Mouse (Mus musculus) CH12.LX (cell line): ENCODE measurements around the gene Diras2. TPM values are rescaled to one million over a fixed set of nuclear protein-coding genes. Genes with fewer than 3 reads are reported as not detected.

Source experiments
- DNase-seq: peaks from one replicate; pipeline ENCODE4 v3.0.0-alpha.2; 2013; ENCODE audit errors: extremely low read depth
- H3K27ac ChIP-seq: 2 replicates; pipeline ENCODE4 v1.5.1; 2012; ENCODE audit warnings: low read depth, mild to moderate bottlenecking, control low read depth, moderate library complexity; ENCODE audit not compliant: insufficient read depth
- H3K27me3 ChIP-seq: replicated peaks from 2 replicates; pipeline ENCODE3; 2012; ENCODE audit warnings: inconsistent platforms
- H3K36me3 ChIP-seq, 2 experiments: replicated peaks in 1 of 2; 2 replicates each; pipeline versions ENCODE3 to v1.6.1; 2012; ENCODE audit warnings: inconsistent platforms in 1 of 2, low read length in 1 of 2, mild to moderate bottlenecking in 1 of 2, mixed read lengths in 1 of 2, moderate library complexity in 1 of 2; ENCODE audit not compliant: control insufficient read depth in 1 of 2, insufficient read depth in 1 of 2
- H3K4me1 ChIP-seq, 2 experiments: 2 replicates each; pipeline ENCODE4 v1.6.1; 2012; ENCODE audit warnings: inconsistent platforms in 1 of 2, moderate library complexity in 1 of 2; ENCODE audit not compliant: insufficient read depth in 2 of 2, control insufficient read depth in 1 of 2
- H3K4me2 ChIP-seq: 2 replicates; pipeline ENCODE4 v1.6.1; 2012; ENCODE audit warnings: low read depth, mild to moderate bottlenecking, control low read depth; ENCODE audit not compliant: poor library complexity, insufficient read depth, severe bottlenecking
- H3K4me3 ChIP-seq, 3 experiments: fragments of 150-350 bp in 1 of 3; sonication (generic) in 1 of 3; replicated peaks in 1 of 3; 2 replicates each; pipeline versions ENCODE3 to v1.5.1; 2011 to 2012; ENCODE audit warnings: low read depth in 2 of 3, low read length in 2 of 3, mild to moderate bottlenecking in 2 of 3, moderate library complexity in 2 of 3, control low read depth in 1 of 3, improper control_type of control experiment in 1 of 3, inconsistent platforms in 1 of 3, mixed read lengths in 1 of 3; ENCODE audit not compliant: poor library complexity in 1 of 3
- H3K79me2 ChIP-seq: replicated peaks from 2 replicates; pipeline ENCODE4 v1.6.1; 2012; ENCODE audit warnings: mild to moderate bottlenecking, moderate library complexity; ENCODE audit not compliant: control insufficient read depth, poor library complexity, insufficient read depth, severe bottlenecking; ENCODE audit errors: extremely low read depth
- H3K9ac ChIP-seq: 2 replicates; pipeline ENCODE4 v1.6.1; 2012; ENCODE audit warnings: low read depth, mild to moderate bottlenecking, control low read depth, moderate library complexity; ENCODE audit not compliant: insufficient read depth
- H3K9me3 ChIP-seq: replicated peaks from 2 replicates; pipeline ENCODE3; 2012; ENCODE audit warnings: low read length, inconsistent platforms, mixed read lengths
- BHLHE40 ChIP-seq: IDR thresholded peaks from 2 replicates; pipeline ENCODE4 v1.6.1; 2011; ENCODE audit warnings: mild to moderate bottlenecking, low read depth, low read length, improper control_type of control experiment
- CHD1 ChIP-seq: IDR thresholded peaks from 2 replicates; pipeline ENCODE4 v1.6.1; 2012; ENCODE audit warnings: low read depth, low read length, improper control_type of control experiment, inconsistent platforms
- CHD2 ChIP-seq: IDR thresholded peaks from 2 replicates; pipeline ENCODE4 v1.6.1; 2011; ENCODE audit warnings: low read length, improper control_type of control experiment
- CTCF ChIP-seq, 2 experiments: IDR thresholded peaks in 1 of 2; conservative IDR thresholded peaks in 1 of 2; 2 replicates each; pipeline ENCODE4 v1.5.1; 2011 to 2012; ENCODE audit warnings: low read depth in 2 of 2, low read length in 2 of 2, improper control_type of control experiment in 1 of 2, inconsistent platforms in 1 of 2, mild to moderate bottlenecking in 1 of 2, moderate library complexity in 1 of 2
- ELF1 ChIP-seq: IDR thresholded peaks from 2 replicates; pipeline ENCODE4 v1.6.1; 2014; ENCODE audit warnings: low read depth, mild to moderate bottlenecking, inconsistent platforms, low read length, improper control_type of control experiment
- EP300 ChIP-seq: IDR thresholded peaks from 2 replicates; pipeline ENCODE4 v1.6.1; 2011; ENCODE audit warnings: low read length, improper control_type of control experiment
- ETS1 ChIP-seq: conservative IDR thresholded peaks from 2 replicates; pipeline ENCODE4 v1.6.1; 2012; ENCODE audit warnings: low read depth, mild to moderate bottlenecking, inconsistent platforms, low read length, improper control_type of control experiment, moderate library complexity
- GABPA ChIP-seq: IDR thresholded peaks from 2 replicates; pipeline ENCODE4 v1.6.1; 2012; ENCODE audit warnings: low read depth, low read length, improper control_type of control experiment, inconsistent platforms; ENCODE audit not compliant: insufficient replicate concordance
- HCFC1 ChIP-seq: IDR thresholded peaks from 2 replicates; pipeline ENCODE4 v1.6.1; 2012; ENCODE audit warnings: low read depth, mild to moderate bottlenecking, inconsistent platforms, low read length, improper control_type of control experiment
- IRF4 ChIP-seq: IDR thresholded peaks from 2 replicates; pipeline ENCODE4 v1.6.1; 2014; ENCODE audit warnings: low read depth, mild to moderate bottlenecking, inconsistent platforms, low read length, improper control_type of control experiment
- JUN ChIP-seq: IDR thresholded peaks from 2 replicates; pipeline ENCODE4 v1.6.1; 2011; ENCODE audit warnings: low read depth, mild to moderate bottlenecking, low read length, improper control_type of control experiment, moderate library complexity; ENCODE audit not compliant: insufficient read depth
- KAT2A ChIP-seq: IDR thresholded peaks from 2 replicates; pipeline ENCODE4 v1.6.1; 2012; ENCODE audit warnings: low read length, improper control_type of control experiment, inconsistent platforms; ENCODE audit not compliant: insufficient replicate concordance
- MAFK ChIP-seq: IDR thresholded peaks from 2 replicates; pipeline ENCODE4 v1.6.1; 2011; ENCODE audit warnings: low read length, improper control_type of control experiment; ENCODE audit not compliant: insufficient replicate concordance
- MAX ChIP-seq: IDR thresholded peaks from 2 replicates; pipeline ENCODE4 v1.6.1; 2011; ENCODE audit warnings: low read length, improper control_type of control experiment
- MAZ ChIP-seq: IDR thresholded peaks from 2 replicates; pipeline ENCODE4 v1.6.1; 2012; ENCODE audit warnings: low read depth, mild to moderate bottlenecking, inconsistent platforms, low read length, improper control_type of control experiment, moderate library complexity
- MEF2A ChIP-seq: IDR thresholded peaks from 2 replicates; pipeline ENCODE4 v1.6.1; 2014; ENCODE audit warnings: low read depth, mild to moderate bottlenecking, inconsistent platforms, low read length, improper control_type of control experiment, borderline replicate concordance
- MXI1 ChIP-seq: IDR thresholded peaks from 2 replicates; pipeline ENCODE4 v1.6.1; 2011; ENCODE audit warnings: mild to moderate bottlenecking, low read depth, low read length, improper control_type of control experiment
- MYC ChIP-seq: IDR thresholded peaks from 2 replicates; pipeline ENCODE4 v1.6.1; 2011; ENCODE audit warnings: low read depth, mild to moderate bottlenecking, improper control_type of control experiment, low read length
- NELFE ChIP-seq: IDR thresholded peaks from 2 replicates; pipeline ENCODE4 v1.6.1; 2011; ENCODE audit warnings: low read depth, low read length, improper control_type of control experiment
- NRF1 ChIP-seq: IDR thresholded peaks from 2 replicates; pipeline ENCODE4 v1.6.1; 2014; ENCODE audit warnings: low read depth, mild to moderate bottlenecking, inconsistent platforms, low read length, improper control_type of control experiment, moderate library complexity
- PAX5 ChIP-seq: IDR thresholded peaks from 2 replicates; pipeline ENCODE4 v1.6.1; 2012; ENCODE audit warnings: low read length, inconsistent platforms, mixed read lengths
- POLR2A ChIP-seq: IDR thresholded peaks from 2 replicates; pipeline ENCODE4 v1.6.1; 2011; ENCODE audit warnings: low read depth, mild to moderate bottlenecking, improper control_type of control experiment, low read length
- POLR2AphosphoS2 ChIP-seq: IDR thresholded peaks from 2 replicates; pipeline ENCODE4 v1.6.1; 2011; ENCODE audit warnings: low read depth, low read length, improper control_type of control experiment
- RAD21 ChIP-seq: IDR thresholded peaks from 2 replicates; pipeline ENCODE4 v1.6.1; 2011; ENCODE audit warnings: low read depth, mild to moderate bottlenecking, low read length, improper control_type of control experiment, moderate library complexity
- SMC3 ChIP-seq: IDR thresholded peaks from 2 replicates; pipeline ENCODE4 v1.6.1; 2011; ENCODE audit warnings: low read depth, low read length, improper control_type of control experiment
- TBP ChIP-seq: conservative IDR thresholded peaks from 2 replicates; pipeline ENCODE4 v1.6.1; 2011; ENCODE audit warnings: low read depth, low read length, improper control_type of control experiment
- UBTF ChIP-seq: IDR thresholded peaks from 2 replicates; pipeline ENCODE4 v1.6.1; 2012; ENCODE audit warnings: low read depth, mild to moderate bottlenecking, inconsistent platforms, low read length, improper control_type of control experiment, moderate library complexity
- USF1 ChIP-seq: IDR thresholded peaks from 2 replicates; pipeline ENCODE4 v1.6.1; 2014; ENCODE audit warnings: low read depth, mild to moderate bottlenecking, inconsistent platforms, low read length, improper control_type of control experiment
- USF2 ChIP-seq: conservative IDR thresholded peaks from 2 replicates; pipeline ENCODE4 v1.6.1; 2011; ENCODE audit warnings: low read depth, low read length, improper control_type of control experiment
- ZMIZ1 ChIP-seq: IDR thresholded peaks from 2 replicates; pipeline ENCODE4 v1.6.1; 2012; ENCODE audit warnings: low read depth, mild to moderate bottlenecking, inconsistent platforms, low read length, improper control_type of control experiment
- dilution Hi-C: fragments of 300-500 bp; cut with MboI; formaldehyde crosslinking; loops from 2 replicates; pipeline ENCODE4 v1.14.3; 2020; ENCODE audit warnings: low sequenced_read_pairs; ENCODE audit not compliant: extremely low pct_unique_long_range_greater_than_20kb, extremely low pct_ligation_motif_present
- in situ Hi-C: fragments of 300-500 bp; cut with MboI; formaldehyde crosslinking; loops from 3 replicates; pipeline ENCODE4 v1.14.3; 2019; ENCODE audit warnings: low sequenced_read_pairs, low pct_ligation_motif_present, low pct_unique_long_range_greater_than_20kb, mixed read lengths
- polyA plus RNA-seq: library from polyadenylated mRNA; unstranded; fragments of >175 nt; gene quantifications from 2 replicates; pipeline ENCODE4 v1.2.1, GENCODE M21; 2012; ENCODE audit warnings: low read depth; ENCODE audit not compliant: insufficient read length
- total RNA-seq, 2 experiments: library from RNA; depleted of rRNA; stranded (reverse); fragments of 300-350 nt in 1 of 2; fragments of >200 nt in 1 of 2; gene quantifications; 2 replicates each; pipeline ENCODE4 v1.2.3; 2012 to 2014

Diras2 gene
- total and polyA plus RNA-seq, 3 experiments = 2.8 to 8.5 (median 3.9) TPM

DNA sequence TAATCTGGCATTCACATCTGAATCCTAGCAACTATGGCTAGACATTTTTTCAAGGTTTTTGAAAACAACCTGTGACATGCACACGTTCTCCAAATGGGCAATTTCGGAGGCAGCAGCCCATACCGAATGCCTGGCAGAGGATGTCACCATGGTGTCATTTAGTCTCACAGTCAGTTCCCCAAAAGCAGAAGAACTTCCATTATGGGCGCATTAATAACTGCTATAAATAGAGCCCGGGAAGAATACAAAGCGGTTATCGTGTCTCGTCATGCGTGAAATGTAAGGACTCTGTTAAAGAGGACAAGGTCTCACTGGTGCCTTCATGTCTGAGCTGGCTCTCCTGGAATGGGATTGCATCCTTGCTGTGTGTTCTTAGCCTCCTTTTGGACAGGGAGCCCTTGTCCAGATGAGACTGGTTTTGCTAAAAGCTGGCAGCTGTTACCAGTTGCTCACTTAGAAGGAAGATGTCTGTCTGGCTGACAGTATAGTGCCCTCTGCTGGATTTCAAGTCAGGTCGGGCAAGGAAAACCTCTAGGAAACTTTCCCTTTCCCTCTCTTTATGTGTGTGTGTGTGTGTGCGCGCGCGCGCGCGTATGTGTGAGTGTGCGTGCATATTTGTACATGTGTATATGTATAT is 34.1 kb upstream of the Diras2 start:
- no peak overlapping the region for H3K4me3 ChIP-seq
- TF ChIP-seq UBTF (no peak), TBP (no peak), RAD21 (peak; percentile 71), MXI1 (no peak), IRF4 (no peak), CTCF (conservative IDR thresholded peaks at IDR 0.05 in 1 of 2, IDR thresholded peaks at IDR 0.05 in 1 of 2; ENCODE audit: low read depth in 2 of 2, low read length in 2 of 2) (peak; percentile 25 to 73; a peak in 3 of 4 replicates), MYC (no peak), PAX5 (no peak), ELF1 (no peak), CHD2 (no peak), ETS1 (no peak), JUN (no peak), CHD1 (no peak), NELFE (no peak), ZMIZ1 (no peak), POLR2A (no peak), SMC3 (peak; percentile 79), USF1 (no peak)
- H3K4me1 ChIP-seq = peaks cover 32 to 92% of the 10 kb centered on the region in 2 experiments
- H3K27ac ChIP-seq = peak overlapping the region; percentile 39; the same call in 1 of the 2 replicates
- dilution Hi-C loops (no loop called here), in situ Hi-C loops (loop anchor here (25.0 kb wide), 1 partner anchor 728 kb away; the partner anchor contains the start of gene Gadd45g)
- H3K27me3 ChIP-seq = no peaks in the 10 kb centered on the region
- H3K36me3 ChIP-seq = peaks cover 0 to 13% of the 10 kb centered on the region in 2 experiments
- no peak overlapping the region for H3K4me2 ChIP-seq
- no peaks in the 10 kb centered on the region for H3K79me2 ChIP-seq
- H3K9ac ChIP-seq = no peak overlapping the region
- H3K9me3 ChIP-seq = no peaks in the 10 kb centered on the region
- DNase-seq = no peak

DNA sequence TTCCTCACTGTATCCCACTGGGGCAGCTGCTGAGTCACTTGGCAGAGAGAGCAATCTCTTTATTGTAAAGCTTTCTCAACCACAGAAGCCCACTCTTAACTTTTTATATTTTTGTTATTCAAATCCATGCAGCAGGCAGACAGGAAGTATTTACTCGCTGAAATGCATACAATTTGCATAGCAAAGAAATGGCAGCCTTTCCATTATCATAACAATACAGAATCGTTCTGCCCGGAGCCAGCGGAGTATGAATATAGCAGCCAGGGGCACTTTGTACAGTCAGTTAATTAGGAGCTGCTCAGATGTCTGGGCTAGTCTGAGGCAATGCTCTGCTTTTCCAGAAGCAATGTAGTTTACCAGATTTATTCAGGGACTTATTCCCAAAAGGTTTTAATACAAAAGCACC is 31.1 kb upstream of the Diras2 start:
- H3K27me3 ChIP-seq = no peaks in the 10 kb centered on the region
- peaks cover 0 to 4% of the 10 kb centered on the region in 2 experiments for H3K36me3 ChIP-seq
- no peak overlapping the region for H3K4me3 ChIP-seq
- DNase-seq = peak; percentile 66
- dilution Hi-C loops = no loop called here
- H3K79me2 ChIP-seq = no peaks in the 10 kb centered on the region
- peaks cover 26 to 62% of the 10 kb centered on the region in 2 experiments for H3K4me1 ChIP-seq
- in situ Hi-C loops = loop anchor here (25.0 kb wide), 1 partner anchor 725 kb away; the partner anchor contains the start of gene Gadd45g
- peak overlapping the region; percentile 19; the same call in 1 of the 2 replicates for H3K9ac ChIP-seq
- H3K9me3 ChIP-seq = no peaks in the 10 kb centered on the region
- H3K4me2 ChIP-seq = peak overlapping the region; percentile 72
- H3K27ac ChIP-seq = peak overlapping the region; percentile 22; the same call in 1 of the 2 replicates
- TF ChIP-seq USF2 (no peak), KAT2A (no peak), JUN (no peak; the same call in 1 of the 2 replicates), TBP (no peak), MEF2A (0 out of 2 replicates have a peak, but pooled peaks have one; percentile 22), EP300 (peak; percentile 22; the same call in 1 of the 2 replicates), NRF1 (no peak), ELF1 (peak; percentile 60; the same call in 1 of the 2 replicates), RAD21 (no peak), MAZ (0 out of 2 replicates have a peak, but pooled peaks have one; percentile 19), MAFK (0 out of 2 replicates have a peak, but pooled peaks have one; percentile 17), MXI1 (no peak), GABPA (no peak), USF1 (no peak), CHD2 (no peak), MAX (no peak), HCFC1 (no peak), BHLHE40 (peak; percentile 6; the same call in 1 of the 2 replicates), UBTF (no peak), POLR2AphosphoS2 (no peak)
